Mouse (Mus musculus): ENCODE measurements around the gene Sytl2. TPM values are rescaled to one million over a fixed set of nuclear protein-coding genes. Genes with fewer than 3 reads are reported as not detected.

Sytl2 gene
- polyA plus RNA-seq, 1 experiment from 2014 or later, result 0.99 TPM

- Histone ChIP-seq H3K4me2 (ENCODE audit: low read depth, low read length) (no peak overlapping the region), H3K9me3 (replicated peaks; ENCODE audit: control insufficient read depth, low read length) (no peaks in the 10 kb centered on the region), H3K4me1 (ENCODE audit: control insufficient read depth, low read depth, low read length) (no peaks in the 10 kb centered on the region), H3K36me3 (ENCODE audit: control insufficient read depth, insufficient read depth) (no peaks in the 10 kb centered on the region), H3K27me3 (ENCODE audit: control insufficient read depth, insufficient read depth, low read depth, low read length) (no peaks in the 10 kb centered on the region), H3K4me3 (ENCODE audit: low read depth, low read length) (no peak overlapping the region), H3K27ac (ENCODE audit: low read length) (no peak overlapping the region), H3K9ac (ENCODE audit: low read depth, low read length) (no peak overlapping the region)
- no peak for ATAC-seq (ENCODE audit: low read depth)
- WGBS (ENCODE audit: insufficient replicate concordance), result 55% methylated on average over 3 of the region's 3 CpGs
Observed at GRCm38 (mm10) chr7:90277246-90277645, 24.8 kb upstream of the Sytl2 start.

GRCm38 (mm10) chr7:90277769-90278168 lies 24.3 kb upstream of the Sytl2 start:
- no peak overlapping the region for H3K9ac ChIP-seq (ENCODE audit: low read depth, low read length)
- H3K4me3 ChIP-seq (ENCODE audit: low read depth, low read length), result no peak overlapping the region
- no peaks in the 10 kb centered on the region for H3K4me1 ChIP-seq (ENCODE audit: control insufficient read depth, low read depth, low read length)
- no peaks in the 10 kb centered on the region for H3K27me3 ChIP-seq (ENCODE audit: control insufficient read depth, insufficient read depth, low read depth, low read length)
- no peaks in the 10 kb centered on the region for H3K36me3 ChIP-seq (ENCODE audit: control insufficient read depth, insufficient read depth)
- H3K4me2 ChIP-seq (ENCODE audit: low read depth, low read length), result no peak overlapping the region
- H3K9me3 ChIP-seq (replicated peaks; ENCODE audit: control insufficient read depth, low read length), result no peaks in the 10 kb centered on the region
- no peak overlapping the region for H3K27ac ChIP-seq (ENCODE audit: low read length)
- WGBS (ENCODE audit: insufficient replicate concordance), result 52% methylated on average over 4 of the region's 4 CpGs
- no peak for ATAC-seq (ENCODE audit: low read depth)

- Histone ChIP-seq H3K9me3 (replicated peaks; ENCODE audit: control insufficient read depth, low read length) (no peaks in the 10 kb centered on the region), H3K36me3 (ENCODE audit: control insufficient read depth, insufficient read depth) (no peaks in the 10 kb centered on the region), H3K9ac (ENCODE audit: low read depth, low read length) (no peak overlapping the region), H3K4me1 (ENCODE audit: control insufficient read depth, low read depth, low read length) (no peaks in the 10 kb centered on the region), H3K4me2 (ENCODE audit: low read depth, low read length) (no peak overlapping the region), H3K4me3 (ENCODE audit: low read depth, low read length) (no peak overlapping the region), H3K27me3 (ENCODE audit: control insufficient read depth, insufficient read depth, low read depth, low read length) (no peaks in the 10 kb centered on the region), H3K27ac (ENCODE audit: low read length) (no peak overlapping the region)
- no peak for ATAC-seq (ENCODE audit: low read depth)
- 72% methylated on average over 4 of the region's 4 CpGs for WGBS (ENCODE audit: insufficient replicate concordance)
Observed at GRCm38 (mm10) chr7:90279136-90279535, 22.9 kb upstream of the Sytl2 start.

GRCm38 (mm10) chr7:90280274-90280875 lies 21.7 kb upstream of the Sytl2 start:
- H3K27ac ChIP-seq (ENCODE audit: low read length), result no peak overlapping the region
- H3K4me3 ChIP-seq (ENCODE audit: low read depth, low read length), result no peak overlapping the region
- H3K9me3 ChIP-seq (replicated peaks; ENCODE audit: control insufficient read depth, low read length), result no peaks in the 10 kb centered on the region
- H3K36me3 ChIP-seq (ENCODE audit: control insufficient read depth, insufficient read depth), result no peaks in the 10 kb centered on the region
- no peaks in the 10 kb centered on the region for H3K4me1 ChIP-seq (ENCODE audit: control insufficient read depth, low read depth, low read length)
- no peak for ATAC-seq (ENCODE audit: low read depth)
- WGBS (ENCODE audit: insufficient replicate concordance), result 48% methylated on average over 11 of the region's 11 CpGs
- no peak overlapping the region for H3K9ac ChIP-seq (ENCODE audit: low read depth, low read length)
- H3K27me3 ChIP-seq (ENCODE audit: control insufficient read depth, insufficient read depth, low read depth, low read length), result no peaks in the 10 kb centered on the region
- H3K4me2 ChIP-seq (ENCODE audit: low read depth, low read length), result no peak overlapping the region

GRCm38 (mm10) chr7:90280878-90281277 lies 21.2 kb upstream of the Sytl2 start:
- Histone ChIP-seq H3K36me3 (ENCODE audit: control insufficient read depth, insufficient read depth) (no peaks in the 10 kb centered on the region), H3K4me2 (ENCODE audit: low read depth, low read length) (no peak overlapping the region), H3K9ac (ENCODE audit: low read depth, low read length) (no peak overlapping the region), H3K27ac (ENCODE audit: low read length) (no peak overlapping the region), H3K4me1 (ENCODE audit: control insufficient read depth, low read depth, low read length) (no peaks in the 10 kb centered on the region), H3K4me3 (ENCODE audit: low read depth, low read length) (no peak overlapping the region), H3K27me3 (ENCODE audit: control insufficient read depth, insufficient read depth, low read depth, low read length) (no peaks in the 10 kb centered on the region), H3K9me3 (replicated peaks; ENCODE audit: control insufficient read depth, low read length) (no peaks in the 10 kb centered on the region)
- no peak for ATAC-seq (ENCODE audit: low read depth)
- WGBS (ENCODE audit: insufficient replicate concordance), result 43% methylated on average over 8 of the region's 8 CpGs

GRCm38 (mm10) chr7:90281759-90282546 lies 20.1 kb upstream of the Sytl2 start:
- H3K4me3 ChIP-seq (ENCODE audit: low read depth, low read length), result no peak overlapping the region
- no peaks in the 10 kb centered on the region for H3K36me3 ChIP-seq (ENCODE audit: control insufficient read depth, insufficient read depth)
- H3K4me1 ChIP-seq (ENCODE audit: control insufficient read depth, low read depth, low read length), result no peaks in the 10 kb centered on the region
- H3K27me3 ChIP-seq (ENCODE audit: control insufficient read depth, insufficient read depth, low read depth, low read length), result no peaks in the 10 kb centered on the region
- WGBS (ENCODE audit: insufficient replicate concordance), result 62% methylated on average over 11 of the region's 11 CpGs
- H3K4me2 ChIP-seq (ENCODE audit: low read depth, low read length), result no peak overlapping the region
- H3K27ac ChIP-seq (ENCODE audit: low read length), result no peak overlapping the region
- no peak for ATAC-seq (ENCODE audit: low read depth)
- H3K9ac ChIP-seq (ENCODE audit: low read depth, low read length), result no peak overlapping the region
- H3K9me3 ChIP-seq (replicated peaks; ENCODE audit: control insufficient read depth, low read length), result no peaks in the 10 kb centered on the region

GRCm38 (mm10) chr7:90282786-90283185 lies 19.3 kb upstream of the Sytl2 start:
- WGBS (ENCODE audit: insufficient replicate concordance), result 57% methylated on average over 1 of the region's 1 CpGs
- Histone ChIP-seq H3K9me3 (replicated peaks; ENCODE audit: control insufficient read depth, low read length) (no peaks in the 10 kb centered on the region), H3K4me3 (ENCODE audit: low read depth, low read length) (no peak overlapping the region), H3K36me3 (ENCODE audit: control insufficient read depth, insufficient read depth) (no peaks in the 10 kb centered on the region), H3K9ac (ENCODE audit: low read depth, low read length) (no peak overlapping the region), H3K4me1 (ENCODE audit: control insufficient read depth, low read depth, low read length) (no peaks in the 10 kb centered on the region), H3K27me3 (ENCODE audit: control insufficient read depth, insufficient read depth, low read depth, low read length) (no peaks in the 10 kb centered on the region), H3K4me2 (ENCODE audit: low read depth, low read length) (no peak overlapping the region), H3K27ac (ENCODE audit: low read length) (no peak overlapping the region)
- no peak for ATAC-seq (ENCODE audit: low read depth)

DNA sequence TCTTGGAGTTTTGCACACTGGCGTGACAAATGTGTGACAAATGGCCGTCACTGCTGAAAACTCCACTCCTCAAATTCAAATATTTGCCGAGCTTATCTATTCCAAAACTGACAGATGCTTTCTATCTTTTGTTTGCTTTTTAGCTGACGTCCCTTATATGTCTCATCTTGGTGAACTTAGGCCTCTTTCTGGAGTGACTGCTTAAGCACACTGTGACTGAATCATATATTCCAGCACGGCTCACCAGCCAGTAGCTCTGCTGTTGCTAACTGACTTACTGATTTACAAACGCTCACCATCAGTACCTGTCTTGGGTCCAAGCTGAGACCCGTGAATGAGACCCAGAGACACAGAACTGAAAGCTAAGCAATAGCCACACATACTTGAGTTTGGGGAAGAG lies 17.3 kb upstream of the Sytl2 start:
- H3K4me2 ChIP-seq (ENCODE audit: low read depth, low read length), result no peak overlapping the region
- no peaks in the 10 kb centered on the region for H3K4me1 ChIP-seq (ENCODE audit: control insufficient read depth, low read depth, low read length)
- H3K27me3 ChIP-seq (ENCODE audit: control insufficient read depth, insufficient read depth, low read depth, low read length), result no peaks in the 10 kb centered on the region
- ATAC-seq (ENCODE audit: low read depth), result no peak
- H3K36me3 ChIP-seq (ENCODE audit: control insufficient read depth, insufficient read depth), result no peaks in the 10 kb centered on the region
- H3K4me3 ChIP-seq (ENCODE audit: low read depth, low read length), result no peak overlapping the region
- H3K9ac ChIP-seq (ENCODE audit: low read depth, low read length), result no peak overlapping the region
- H3K9me3 ChIP-seq (replicated peaks; ENCODE audit: control insufficient read depth, low read length), result no peaks in the 10 kb centered on the region
- 50% methylated on average over 7 of the region's 7 CpGs for WGBS (ENCODE audit: insufficient replicate concordance)
- no peak overlapping the region for H3K27ac ChIP-seq (ENCODE audit: low read length)

GRCm38 (mm10) chr7:90291885-90292284 lies 10.2 kb upstream of the Sytl2 start:
- Histone ChIP-seq H3K4me3 (ENCODE audit: low read depth, low read length) (no peak overlapping the region), H3K9ac (ENCODE audit: low read depth, low read length) (no peak overlapping the region), H3K27me3 (ENCODE audit: control insufficient read depth, insufficient read depth, low read depth, low read length) (no peaks in the 10 kb centered on the region), H3K9me3 (replicated peaks; ENCODE audit: control insufficient read depth, low read length) (no peaks in the 10 kb centered on the region), H3K4me2 (ENCODE audit: low read depth, low read length) (no peak overlapping the region), H3K27ac (ENCODE audit: low read length) (no peak overlapping the region), H3K4me1 (ENCODE audit: control insufficient read depth, low read depth, low read length) (no peaks in the 10 kb centered on the region), H3K36me3 (ENCODE audit: control insufficient read depth, insufficient read depth) (no peaks in the 10 kb centered on the region)
- WGBS (ENCODE audit: insufficient replicate concordance), result 50% methylated on average over 6 of the region's 6 CpGs
- no peak for ATAC-seq (ENCODE audit: low read depth)

Measured in liver, embryonic 16.5 days (tissue).